Mouse (Mus musculus) hindbrain, embryonic 13.5 days (tissue): ENCODE results near the gene Myo1g. TPM values are rescaled to one million over a fixed set of nuclear protein-coding genes. Genes with fewer than 3 reads are reported as not detected.

Experiments used
- ATAC-seq: fragments of 200-750 bp; cut with Nextera tagmentation; 2 replicates; pipeline ENCODE4 v1.8.0; 2017; ENCODE audit warnings: moderate TSS enrichment; ENCODE audit not compliant: low FRiP score
- H3K27ac ChIP-seq: fragments of 300-500 bp; sonication (generic); 2 replicates; pipeline ENCODE4 v1.5.1; 2015; ENCODE audit warnings: inconsistent platforms, mild to moderate bottlenecking, moderate library complexity
- H3K27me3 ChIP-seq: fragments of 300-500 bp; sonication (generic); 2 replicates; pipeline ENCODE4 v1.6.1; 2015; ENCODE audit warnings: mild to moderate bottlenecking, inconsistent platforms
- H3K36me3 ChIP-seq: fragments of 300-500 bp; sonication (generic); 2 replicates; pipeline ENCODE4 v1.6.1; 2015; ENCODE audit warnings: mild to moderate bottlenecking, inconsistent platforms
- H3K4me1 ChIP-seq: fragments of 300-500 bp; sonication (generic); replicated peaks from 2 replicates; pipeline ENCODE4 v1.6.1; 2015; ENCODE audit warnings: inconsistent platforms
- H3K4me2 ChIP-seq: fragments of 300-500 bp; sonication (generic); 2 replicates; pipeline ENCODE4 v1.6.1; 2015; ENCODE audit warnings: inconsistent platforms, mild to moderate bottlenecking, moderate library complexity
- H3K4me3 ChIP-seq: fragments of 300-500 bp; sonication (generic); 2 replicates; pipeline ENCODE4 v1.5.1; 2015; ENCODE audit warnings: mild to moderate bottlenecking, inconsistent platforms
- H3K9ac ChIP-seq: fragments of 300-500 bp; sonication (generic); 2 replicates; pipeline ENCODE4 v1.6.1; 2015; ENCODE audit warnings: mild to moderate bottlenecking, inconsistent platforms
- H3K9me3 ChIP-seq: fragments of 300-500 bp; sonication (generic); 2 replicates; pipeline ENCODE4 v1.6.1; 2016; ENCODE audit warnings: inconsistent platforms
- WGBS: fragments of 180-500 bp; shearing (Covaris S2); methylation state at CpG from one replicate; pipeline ENCODE4 v1.1.7; 2015; 5-methylcytosine and 5-hydroxymethylcytosine counted together
- microRNA-seq: library from miRNA; unstranded; fragments of <30 nt; microRNA quantifications from one replicate; pipeline ENCODE4, GENCODE M21; 2016
- polyA plus RNA-seq: library from polyadenylated mRNA; unstranded; fragments of >200 nt; fragmentation: Nextera tagmentation; extraction: Ambion mirVana; gene quantifications from 2 replicates; pipeline ENCODE4 v1.2.1, GENCODE M21; 2015

The Myo1g gene
- polyA plus RNA-seq, 1 experiment from 2014 or later, result 0.42 TPM

GRCm38 (mm10) chr11:6463159-6463837 is 57.5 kb downstream of the Myo1g start:
- Histone ChIP-seq H3K27ac (no peak overlapping the region), H3K4me2 (no peak overlapping the region), H3K27me3 (no peaks in the 10 kb centered on the region), H3K4me1 (peaks cover 13% of the 10 kb centered on the region), H3K9ac (no peak overlapping the region), H3K9me3 (0 out of 2 replicates have a peak, but pooled peaks cover 2% of the 10 kb centered on the region), H3K36me3 (peaks cover 24% of the 10 kb centered on the region), H3K4me3 (no peak overlapping the region)
- 89% methylated on average over 6 of the region's 6 CpGs for WGBS
- no peak for ATAC-seq

Small RNA genes within 50 kb of the gene (microRNA-seq; reads per million reads assigned to microRNA genes)
- not detected for gene Gm22123

Other genes starting within 250 kb of the Myo1g start
- 142 and 145 TPM in 2 replicates for gene Tmed4, start 246.1 kb downstream of the Myo1g start, polyA plus RNA-seq
- gene Ogdh, start 229.3 kb downstream of the Myo1g start, polyA plus RNA-seq, result 97.9 and 105 TPM in 2 replicates
- gene Zmiz2, start 131.9 kb downstream of the Myo1g start, polyA plus RNA-seq, result 29.2 and 31.9 TPM in 2 replicates
- 3,979 and 4,017 TPM in 2 replicates for gene Ppia, start 105.5 kb downstream of the Myo1g start, polyA plus RNA-seq
- gene H2afv, start 76.5 kb downstream of the Myo1g start, polyA plus RNA-seq, result 381 and 387 TPM in 2 replicates
- gene Purb, start 45.0 kb downstream of the Myo1g start, polyA plus RNA-seq, result 12.6 and 13.0 TPM in 2 replicates
- 94.1 and 99.0 TPM in 2 replicates for gene Ccm2, start 25.9 kb upstream of the Myo1g start, polyA plus RNA-seq
- gene Nacad, start 85.1 kb upstream of the Myo1g start, polyA plus RNA-seq, result 87.6 and 90.0 TPM in 2 replicates
- gene Tbrg4, start 105.1 kb upstream of the Myo1g start, polyA plus RNA-seq, result 29.2 and 34.0 TPM in 2 replicates
- gene Wap, start 117.7 kb upstream of the Myo1g start, polyA plus RNA-seq, result not detected in 2 replicates
- gene Ramp3, start 137.6 kb upstream of the Myo1g start, polyA plus RNA-seq, result 22.1 and 24.6 TPM in 2 replicates